Mouse (Mus musculus) ES-E14 (cell line): ENCODE data around the gene Htra2.

Experiments used
- CHD2 ChIP-seq: IDR thresholded peaks from 2 replicates; pipeline ENCODE4 v1.6.1; 2014; ENCODE audit warnings: mild to moderate bottlenecking, low read depth, low read length, inconsistent platforms
- HCFC1 ChIP-seq: IDR thresholded peaks from 2 replicates; pipeline ENCODE4 v1.6.1; 2012; ENCODE audit warnings: low read length, inconsistent platforms, borderline replicate concordance; ENCODE audit not compliant: insufficient read depth
- MAFK ChIP-seq: IDR thresholded peaks from 2 replicates; pipeline ENCODE4 v1.6.1; 2014; ENCODE audit warnings: mild to moderate bottlenecking, low read depth, low read length, inconsistent platforms; ENCODE audit not compliant: insufficient read depth
- ZC3H11A ChIP-seq: IDR thresholded peaks from 2 replicates; pipeline ENCODE4 v1.6.1; 2012; ENCODE audit warnings: low read depth, mild to moderate bottlenecking, inconsistent platforms, low read length, borderline replicate concordance

GRCm38 (mm10) chr6:83006114-83006513 is 49.0 kb downstream of the Htra2 start:
- TF ChIP-seq CHD2 (no peak), HCFC1 (no peak), MAFK (no peak), ZC3H11A (no peak)
